In genomic region chr9:43801911-43802310, GRCm38 (mm10) we compare ENCODE assay signal across 9 mouse cellular contexts. TPM values are rescaled to one million over a fixed set of nuclear protein-coding genes. Genes with fewer than 3 reads are reported as not detected.
DNase-seq lines count a peak whose midpoint lies in the region; ATAC-seq and TF ChIP-seq lines count a peak whose summit lies in the region.
"Had no signal": no experiment of that assay in that cellular context is flagged by ENCODE, and none has a peak within 500 bp of the region (broad histone marks: within the 10 kb centered on the region; RNA-seq: fewer than 3 reads in every experiment).

No protein-coding gene starts in this region.

- no peaks in the 10 kb centered on the region for H3K79me3 ChIP-seq in C2C12 (ENCODE audit: low read depth)

- 28% methylated on average over 5 of the region's 5 CpGs for whole genome bisulfite sequencing in embryonic facial prominence, embryonic 10.5 days
- WGBS in heart, embryonic 10.5 days, result 32% methylated on average over 5 of the region's 5 CpGs
- WGBS in kidney, postnatal 0 days, result 43% methylated on average over 5 of the region's 5 CpGs
- 37% methylated on average over 5 of the region's 5 CpGs for WGBS in liver, embryonic 16.5 days (ENCODE audit: insufficient replicate concordance)

- no peaks in the 10 kb centered on the region for H3K79me2 ChIP-seq in C2C12 (ENCODE audit: control insufficient read depth, insufficient read depth)

- H3K4me3 ChIP-seq in C2C12 (ENCODE audit: insufficient read depth, poor library complexity, severe bottlenecking), result no peak overlapping the region
- no peak overlapping the region for H3K4me3 ChIP-seq in embryonic facial prominence, embryonic 10.5 days
- no peak overlapping the region for H3K4me3 ChIP-seq in heart, embryonic 10.5 days
- H3K4me3 ChIP-seq in kidney, postnatal 0 days (replicated peaks; ENCODE audit: low read depth, low read length), result no peak overlapping the region
- H3K4me3 ChIP-seq in liver, embryonic 16.5 days (ENCODE audit: low read depth, low read length), result no peak overlapping the region
- H3K4me3 ChIP-seq: embryonic facial prominence, embryonic 15.5 days had no signal

- no peak overlapping the region for H3K9ac ChIP-seq in kidney, postnatal 0 days (ENCODE audit: low read depth, low read length)
- H3K9ac ChIP-seq in liver, embryonic 16.5 days (ENCODE audit: low read depth, low read length), result no peak overlapping the region
- H3K9ac ChIP-seq: embryonic facial prominence, embryonic 15.5 days had no signal

- peak; percentile 97 for TF ChIP-seq CTCF in C2C12 (IDR thresholded peaks at IDR 0.05; ENCODE audit: control insufficient read depth, insufficient read depth, insufficient read length)
- TF ChIP-seq CTCF in kidney, postnatal 0 days (IDR thresholded peaks at IDR 0.05; ENCODE audit: low read depth), result peak; percentile 90

- H3K4me2 ChIP-seq in kidney, postnatal 0 days (ENCODE audit: low read length), result no peak overlapping the region
- no peak overlapping the region for H3K4me2 ChIP-seq in liver, embryonic 16.5 days (ENCODE audit: low read depth, low read length)
- H3K4me2 ChIP-seq: embryonic facial prominence, embryonic 15.5 days had no signal

- no peaks in the 10 kb centered on the region for H3K27me3 ChIP-seq in C2C12 (ENCODE audit: control insufficient read depth, insufficient read depth, insufficient read length)
- H3K27me3 ChIP-seq in embryonic facial prominence, embryonic 10.5 days (replicated peaks; ENCODE audit: low read depth, poor library complexity, severe bottlenecking), result no peaks in the 10 kb centered on the region
- 0 out of 2 replicates have a peak, but pooled peaks cover 4% of the 10 kb centered on the region for H3K27me3 ChIP-seq in heart, embryonic 10.5 days (ENCODE audit: insufficient read depth, poor library complexity, severe bottlenecking)
- H3K27me3 ChIP-seq in kidney, postnatal 0 days (ENCODE audit: insufficient read depth, low read length), result no peaks in the 10 kb centered on the region
- no peaks in the 10 kb centered on the region for H3K27me3 ChIP-seq in liver, embryonic 16.5 days (ENCODE audit: control insufficient read depth, insufficient read depth, low read depth, low read length)
- H3K27me3 ChIP-seq: embryonic facial prominence, embryonic 15.5 days had no signal

- H3K36me3 ChIP-seq in C2C12 (ENCODE audit: control insufficient read depth, insufficient read depth), result no peaks in the 10 kb centered on the region
- H3K36me3 ChIP-seq in embryonic facial prominence, embryonic 10.5 days (replicated peaks), result peaks cover 73% of the 10 kb centered on the region
- H3K36me3 ChIP-seq in heart, embryonic 10.5 days, result peaks cover 13% of the 10 kb centered on the region; the same call in 1 of the 2 replicates
- H3K36me3 ChIP-seq in kidney, postnatal 0 days (ENCODE audit: insufficient read depth, low read length), result no peaks in the 10 kb centered on the region
- H3K36me3 ChIP-seq in liver, embryonic 16.5 days (ENCODE audit: control insufficient read depth, insufficient read depth), result no peaks in the 10 kb centered on the region

- peak; percentile 72 for ATAC-seq in kidney, postnatal 0 days (replicated peaks; ENCODE audit: low FRiP score, low read depth)
- ATAC-seq in liver, embryonic 16.5 days (ENCODE audit: low read depth), result peak; percentile 60

- H3ac ChIP-seq in C2C12 (ENCODE audit: control insufficient read depth, insufficient read length, low read depth), result no peak overlapping the region

- DNase-seq in adrenal gland, adult 8-10 months, result peak; percentile 79
- peak; percentile 72 for DNase-seq in embryonic facial prominence, embryonic 10.5 days (ENCODE audit: low spot score)
- peak; percentile 82 for DNase-seq in heart, embryonic 10.5 days (ENCODE audit: low spot score)
- peak; percentile 69 for DNase-seq in kidney, postnatal 0 days (ENCODE audit: low spot score)
- peak; percentile 38 for DNase-seq in ovary, postnatal 10 days (ENCODE audit: low spot score)
- DNase-seq in urinary bladder, postnatal 36 days (ENCODE audit: low spot score in 2 of 2), result peak; percentile 56 to 82

- peaks cover 26% of the 10 kb centered on the region for H3K4me1 ChIP-seq in embryonic facial prominence, embryonic 10.5 days
- peaks cover 29% of the 10 kb centered on the region for H3K4me1 ChIP-seq in heart, embryonic 10.5 days
- no peaks in the 10 kb centered on the region for H3K4me1 ChIP-seq in kidney, postnatal 0 days (replicated peaks; ENCODE audit: insufficient read depth, low read length)
- no peaks in the 10 kb centered on the region for H3K4me1 ChIP-seq in liver, embryonic 16.5 days (ENCODE audit: control insufficient read depth, low read depth, low read length)

- H3K27ac ChIP-seq in embryonic facial prominence, embryonic 10.5 days (replicated peaks), result 0 out of 2 replicates have a peak overlapping the region, but pooled peaks have one; percentile 8
- no peak overlapping the region for H3K27ac ChIP-seq in heart, embryonic 10.5 days
- H3K27ac ChIP-seq in kidney, postnatal 0 days, result no peak overlapping the region
- H3K27ac ChIP-seq in liver, embryonic 16.5 days (ENCODE audit: low read length), result no peak overlapping the region
- H3K27ac ChIP-seq: embryonic facial prominence, embryonic 15.5 days had no signal

- no peaks in the 10 kb centered on the region for H3K9me3 ChIP-seq in embryonic facial prominence, embryonic 10.5 days
- H3K9me3 ChIP-seq in heart, embryonic 10.5 days, result no peaks in the 10 kb centered on the region
- no peaks in the 10 kb centered on the region for H3K9me3 ChIP-seq in kidney, postnatal 0 days (replicated peaks; ENCODE audit: low read length)
- no peaks in the 10 kb centered on the region for H3K9me3 ChIP-seq in liver, embryonic 16.5 days (replicated peaks; ENCODE audit: control insufficient read depth, low read length)
- H3K9me3 ChIP-seq: embryonic facial prominence, embryonic 15.5 days had no signal

TF ChIP-seq in C2C12, 6 proteins besides CTCF, POLR2A, EP300 and RAD21:
- no peak for TF ChIP-seq MAX (IDR thresholded peaks at IDR 0.05)
- TF ChIP-seq MYOG (IDR thresholded peaks at IDR 0.05; ENCODE audit: control insufficient read depth, extremely low read depth, insufficient read length), result no peak
- TF ChIP-seq USF1 (IDR thresholded peaks at IDR 0.05; ENCODE audit: low read depth), result no peak
- TF ChIP-seq CEBPB (IDR thresholded peaks at IDR 0.05; ENCODE audit: low read depth), result no peak
- TF ChIP-seq MYOD1 (IDR thresholded peaks at IDR 0.05; ENCODE audit: control insufficient read depth, insufficient read length, low read depth), result no peak
- TF ChIP-seq FOSL1 (IDR thresholded peaks at IDR 0.05; ENCODE audit: insufficient read depth, low read length, poor library complexity, severe bottlenecking), result no peak
TF ChIP-seq in C2C12: peak in this region for 0.

RNA-seq across cellular contexts. Expression of gene Nectin1, which starts 58.1 kb away (rescaled TPM):
- 3.0 TPM for polyA plus RNA-seq in C2C12 (2012; fragmentation: generic; extraction: Trizol)
- total RNA-seq in adrenal gland, adult 8-10 months (2022), result 10 to 100 TPM; 39.3 to 61.3 (median 50.2) TPM
- 5.0 TPM in 2 replicates for polyA plus RNA-seq in embryonic facial prominence, embryonic 10.5 days (2016; fragmentation: Nextera tagmentation; extraction: Ambion mirVana)
- 1.7 and 3.9 TPM in 2 replicates for polyA plus RNA-seq in heart, embryonic 10.5 days (2016; fragmentation: Nextera tagmentation; extraction: Ambion mirVana)
- polyA plus RNA-seq in kidney, postnatal 0 days (2015; fragmentation: Nextera tagmentation; extraction: Ambion mirVana), result 3.7 and 3.9 TPM in 2 replicates
- polyA plus RNA-seq in liver, embryonic 16.5 days (2015; fragmentation: Nextera tagmentation; extraction: Ambion mirVana), result 1.6 and 1.7 TPM in 2 replicates
